Mouse (Mus musculus) kidney, adult 2 months (tissue): ENCODE data around the gene Plxnb3. TPM values are rescaled to one million over a fixed set of nuclear protein-coding genes. Genes with fewer than 3 reads are reported as not detected.

ENCODE experiments used
- DNase-seq: peaks from one replicate; pipeline ENCODE4 v3.0.0; 2021
- H3K27ac ChIP-seq: fragments of 200-500 bp; 2 replicates; pipeline ENCODE4 v1.5.1; 2012; ENCODE audit warnings: low read depth, low read length, control low read depth, inconsistent platforms; ENCODE audit not compliant: insufficient read depth
- H3K27me3 ChIP-seq: fragments of 200-500 bp; replicated peaks from 2 replicates; pipeline ENCODE4 v1.6.1; 2012; ENCODE audit warnings: mild to moderate bottlenecking, moderate library complexity, low read length, inconsistent platforms; ENCODE audit not compliant: control insufficient read depth, insufficient read depth
- H3K36me3 ChIP-seq: fragments of 200-500 bp; 2 replicates; pipeline ENCODE4 v1.6.1; 2012; ENCODE audit warnings: mild to moderate bottlenecking, moderate library complexity, low read length, inconsistent platforms; ENCODE audit not compliant: control insufficient read depth, insufficient read depth
- H3K4me1 ChIP-seq: fragments of 200-500 bp; 2 replicates; pipeline ENCODE4 v1.6.1; 2011; ENCODE audit warnings: low read length; ENCODE audit not compliant: control insufficient read depth, insufficient read depth
- H3K4me3 ChIP-seq: fragments of 200-500 bp; 2 replicates; pipeline ENCODE4 v1.5.1; 2011; ENCODE audit warnings: mild to moderate bottlenecking, low read depth, low read length, control low read depth; ENCODE audit not compliant: insufficient read depth
- CTCF ChIP-seq: fragments of 200-500 bp; conservative IDR thresholded peaks from 2 replicates; pipeline ENCODE4 v1.5.1; 2011; ENCODE audit warnings: low read depth, mild to moderate bottlenecking, control low read depth, low read length, moderate library complexity, mixed read lengths; ENCODE audit not compliant: insufficient read depth, insufficient read length
- POLR2A ChIP-seq: fragments of 200-500 bp; IDR thresholded peaks from one replicate; pipeline ENCODE4 v1.6.1; 2011; ENCODE audit warnings: low read depth, low read length, control low read depth
- WGBS: fragments of 180-500 bp; shearing (Covaris S2); methylation state at CpG from one replicate; pipeline ENCODE4 v1.1.7; 2018; 5-methylcytosine and 5-hydroxymethylcytosine counted together
- polyA plus RNA-seq: library from polyadenylated mRNA; depleted of rRNA; stranded (reverse); fragments of >200 nt; gene quantifications from 2 replicates; pipeline ENCODE4 v1.2.3, GENCODE M21; 2012; rRNA removed

The Plxnb3 gene
- polyA plus RNA-seq, 1 experiment, result 0.58 TPM

GRCm38 (mm10) chrX:73805814-73806213, 48.9 kb downstream of the Plxnb3 start:
- 32% methylated on average over 1 of the region's 1 CpGs for WGBS
- no peak for DNase-seq
- H3K36me3 ChIP-seq, result no peaks in the 10 kb centered on the region
- no peak overlapping the region for H3K27ac ChIP-seq
- no peaks in the 10 kb centered on the region for H3K27me3 ChIP-seq
- no peaks in the 10 kb centered on the region for H3K4me1 ChIP-seq
- TF ChIP-seq CTCF (no peak), POLR2A (no peak)
- no peak overlapping the region for H3K4me3 ChIP-seq

GRCm38 (mm10) chrX:73815072-73815471, 58.2 kb downstream of the Plxnb3 start:
- TF ChIP-seq CTCF (no peak), POLR2A (no peak)
- WGBS, result 21% methylated on average over 14 of the region's 14 CpGs
- H3K36me3 ChIP-seq, result no peaks in the 10 kb centered on the region

GRCm38 (mm10) chrX:73816596-73817314, 59.9 kb downstream of the Plxnb3 start:
- Histone ChIP-seq H3K27me3 (no peaks in the 10 kb centered on the region), H3K4me1 (no peaks in the 10 kb centered on the region), H3K27ac (no peak overlapping the region), H3K36me3 (no peaks in the 10 kb centered on the region), H3K4me3 (no peak overlapping the region)
- WGBS, result 49% methylated on average over 3 of the region's 3 CpGs
- TF ChIP-seq POLR2A (no peak), CTCF (no peak)
- DNase-seq, result no peak

More at GRCm38 (mm10) chrX:73815072-73815471, 58.2 kb downstream of the Plxnb3 start:
- Histone ChIP-seq H3K27me3 (no peaks in the 10 kb centered on the region), H3K4me1 (no peaks in the 10 kb centered on the region), H3K27ac (no peak overlapping the region), H3K4me3 (no peak overlapping the region)
- no peak for DNase-seq

Other genes with a start within 250 kb of the Plxnb3 start
- gene Dusp9, start 117.7 kb upstream of the Plxnb3 start, polyA plus RNA-seq, result 8.4 and 9.2 TPM in 2 replicates
- 1.3 and 2.3 TPM in 2 replicates for gene Pnck, start 97.0 kb upstream of the Plxnb3 start, polyA plus RNA-seq
- 228 and 237 TPM in 2 replicates for gene Slc6a8, start 83.9 kb upstream of the Plxnb3 start, polyA plus RNA-seq
- gene Bcap31, start 40.9 kb upstream of the Plxnb3 start, polyA plus RNA-seq, result 81.7 and 111 TPM in 2 replicates
- 20.0 and 20.2 TPM in 2 replicates for gene Abcd1, start 40.5 kb upstream of the Plxnb3 start, polyA plus RNA-seq
- gene Srpk3, start 17.3 kb downstream of the Plxnb3 start, polyA plus RNA-seq, result 2.6 and 4.0 TPM in 2 replicates
- gene Idh3g, start 29.8 kb downstream of the Plxnb3 start, polyA plus RNA-seq, result 749 and 831 TPM in 2 replicates
- 239 and 253 TPM in 2 replicates for gene Ssr4, start 29.9 kb downstream of the Plxnb3 start, polyA plus RNA-seq
- gene Pdzd4, start 67.9 kb downstream of the Plxnb3 start, polyA plus RNA-seq, result 0.88 and 0.94 TPM in 2 replicates
- gene Avpr2, start 135.0 kb downstream of the Plxnb3 start, polyA plus RNA-seq, result 35.3 and 41.0 TPM in 2 replicates
- 26.5 TPM in 2 replicates for gene L1cam, start 139.0 kb downstream of the Plxnb3 start, polyA plus RNA-seq
- 8.9 and 15.5 TPM in 2 replicates for gene Arhgap4, start 164.8 kb downstream of the Plxnb3 start, polyA plus RNA-seq
- gene Naa10, start 164.9 kb downstream of the Plxnb3 start, polyA plus RNA-seq, result 61.3 and 69.7 TPM in 2 replicates
- gene Renbp, start 173.8 kb downstream of the Plxnb3 start, polyA plus RNA-seq, result 125 and 144 TPM in 2 replicates
- gene Hcfc1, start 209.3 kb downstream of the Plxnb3 start, polyA plus RNA-seq, result 34.3 and 37.3 TPM in 2 replicates